Mouse (Mus musculus) forebrain, embryonic 16.5 days (tissue): ENCODE measurements at regions not wholly inside any gene's neighbourhood (a gene's known extent, or its start where the extent isn't known, plus 50 kb on each side); places are given as distances from the start of the nearest gene placed in this dataset.

ENCODE experiments used
- ATAC-seq: fragments of 200-750 bp; cut with Nextera tagmentation; 2 replicates; pipeline ENCODE4 v1.8.0; 2017; ENCODE audit warnings: mild to moderate bottlenecking, moderate library complexity
- H3K27ac ChIP-seq: fragments of 300-500 bp; sonication (generic); 2 replicates; pipeline ENCODE4 v1.5.1; 2014; ENCODE audit warnings: low read length, control low read depth
- H3K27me3 ChIP-seq: fragments of 300-500 bp; sonication (generic); replicated peaks from 2 replicates; pipeline ENCODE4 v1.6.1; 2014; ENCODE audit warnings: low read length; ENCODE audit not compliant: control insufficient read depth, insufficient read depth
- H3K36me3 ChIP-seq: fragments of 300-500 bp; sonication (generic); 2 replicates; pipeline ENCODE4 v1.6.1; 2014; ENCODE audit not compliant: control insufficient read depth, insufficient read depth
- H3K4me1 ChIP-seq: fragments of 300-500 bp; sonication (generic); replicated peaks from 2 replicates; pipeline ENCODE4 v1.6.1; 2014; ENCODE audit warnings: low read length; ENCODE audit not compliant: control insufficient read depth, insufficient read depth
- H3K4me2 ChIP-seq: fragments of 300-500 bp; sonication (generic); 2 replicates; pipeline ENCODE4 v1.6.1; 2014; ENCODE audit warnings: mild to moderate bottlenecking, low read length, control low read depth
- H3K4me3 ChIP-seq: fragments of 300-500 bp; sonication (generic); replicated peaks from 2 replicates; pipeline ENCODE4 v1.5.1; 2014; ENCODE audit warnings: mild to moderate bottlenecking, low read length, control low read depth
- H3K9ac ChIP-seq: fragments of 300-500 bp; sonication (generic); replicated peaks from 2 replicates; pipeline ENCODE4 v1.6.1; 2014; ENCODE audit warnings: low read depth, low read length, control low read depth
- H3K9me3 ChIP-seq: fragments of 300-500 bp; sonication (generic); 2 replicates; pipeline ENCODE4 v1.6.1; 2016; ENCODE audit warnings: low read length; ENCODE audit not compliant: control insufficient read depth
- WGBS: fragments of 180-500 bp; shearing (Covaris S2); extraction: QIAGEN DNeasy Blood & Tissue Kit; methylation state at CpG from one replicate; pipeline ENCODE4 v1.1.7; 2014; 5-methylcytosine and 5-hydroxymethylcytosine counted together

GRCm38 (mm10) chr13:69263722-69264121 is 264.4 kb upstream of the Adcy2 start:
- Histone ChIP-seq H3K27me3 (no peaks in the 10 kb centered on the region), H3K9me3 (no peaks in the 10 kb centered on the region), H3K9ac (no peak overlapping the region), H3K4me1 (peaks cover 5% of the 10 kb centered on the region), H3K27ac (no peak overlapping the region), H3K36me3 (no peaks in the 10 kb centered on the region), H3K4me2 (no peak overlapping the region), H3K4me3 (no peak overlapping the region)
- peak; percentile 41; the same call in 1 of the 2 replicates for ATAC-seq
- WGBS = 76% methylated on average over 3 of the region's 3 CpGs

- Histone ChIP-seq H3K4me1 (peaks cover under 1% of the 10 kb centered on the region), H3K9me3 (no peaks in the 10 kb centered on the region), H3K4me3 (no peak overlapping the region), H3K27ac (no peak overlapping the region), H3K4me2 (no peak overlapping the region), H3K36me3 (no peaks in the 10 kb centered on the region), H3K9ac (no peak overlapping the region), H3K27me3 (no peaks in the 10 kb centered on the region)
- ATAC-seq = no peak
- WGBS = 90% methylated on average over 1 of the region's 1 CpGs
These were observed 266.7 kb upstream of the Adcy2 start for GRCm38 (mm10) chr13:69266071-69266470.

- 0 out of 2 replicates have a peak, but pooled peaks cover 3% of the 10 kb centered on the region for H3K4me1 ChIP-seq
- H3K27ac ChIP-seq = no peak overlapping the region
- H3K9ac ChIP-seq = no peak overlapping the region
- H3K9me3 ChIP-seq = no peaks in the 10 kb centered on the region
- H3K27me3 ChIP-seq = no peaks in the 10 kb centered on the region
- H3K4me3 ChIP-seq = no peak overlapping the region
- no peak for ATAC-seq
- 15% methylated on average over 3 of the region's 3 CpGs for whole genome bisulfite sequencing
- H3K4me2 ChIP-seq = no peak overlapping the region
- H3K36me3 ChIP-seq = no peaks in the 10 kb centered on the region
These were observed 261.0 kb upstream of the Nsun2 start for GRCm38 (mm10) chr13:69272506-69272905.

- no peak for ATAC-seq
- no peaks in the 10 kb centered on the region for H3K4me1 ChIP-seq
- H3K9ac ChIP-seq = no peak overlapping the region
- H3K4me2 ChIP-seq = no peak overlapping the region
- H3K9me3 ChIP-seq = no peaks in the 10 kb centered on the region
- no peak overlapping the region for H3K4me3 ChIP-seq
- no peaks in the 10 kb centered on the region for H3K27me3 ChIP-seq
- 86% methylated on average over 8 of the region's 8 CpGs for WGBS
- H3K27ac ChIP-seq = no peak overlapping the region
- H3K36me3 ChIP-seq = no peaks in the 10 kb centered on the region
These were observed 253.9 kb upstream of the Nsun2 start for GRCm38 (mm10) chr13:69279647-69280046.

GRCm38 (mm10) chr13:69294483-69294882 is 239.1 kb upstream of the Nsun2 start:
- no peak overlapping the region for H3K4me3 ChIP-seq
- H3K4me2 ChIP-seq = no peak overlapping the region
- WGBS = 83% methylated on average over 1 of the region's 1 CpGs
- H3K9ac ChIP-seq = no peak overlapping the region
- ATAC-seq = no peak
- H3K36me3 ChIP-seq = no peaks in the 10 kb centered on the region
- H3K4me1 ChIP-seq = no peaks in the 10 kb centered on the region
- H3K9me3 ChIP-seq = 0 out of 2 replicates have a peak, but pooled peaks cover 2% of the 10 kb centered on the region
- no peak overlapping the region for H3K27ac ChIP-seq
- no peaks in the 10 kb centered on the region for H3K27me3 ChIP-seq

GRCm38 (mm10) chr13:69303316-69303715 is 230.2 kb upstream of the Nsun2 start:
- Histone ChIP-seq H3K9ac (no peak overlapping the region), H3K27me3 (no peaks in the 10 kb centered on the region), H3K27ac (no peak overlapping the region), H3K4me1 (no peaks in the 10 kb centered on the region), H3K4me2 (no peak overlapping the region), H3K9me3 (no peaks in the 10 kb centered on the region), H3K4me3 (no peak overlapping the region), H3K36me3 (no peaks in the 10 kb centered on the region)
- 89% methylated on average over 2 of the region's 2 CpGs for WGBS
- no peak for ATAC-seq

- H3K4me2 ChIP-seq = no peak overlapping the region
- no peak overlapping the region for H3K9ac ChIP-seq
- no peaks in the 10 kb centered on the region for H3K4me1 ChIP-seq
- H3K4me3 ChIP-seq = no peak overlapping the region
- no peaks in the 10 kb centered on the region for H3K27me3 ChIP-seq
- no peaks in the 10 kb centered on the region for H3K36me3 ChIP-seq
- H3K27ac ChIP-seq = no peak overlapping the region
- WGBS = 86% methylated on average over 8 of the region's 8 CpGs
- no peaks in the 10 kb centered on the region for H3K9me3 ChIP-seq
- ATAC-seq = no peak
These were observed 203.0 kb upstream of the Nsun2 start for GRCm38 (mm10) chr13:69330412-69331000.

- Histone ChIP-seq H3K36me3 (no peaks in the 10 kb centered on the region), H3K9me3 (no peaks in the 10 kb centered on the region), H3K4me1 (no peaks in the 10 kb centered on the region), H3K9ac (no peak overlapping the region), H3K4me3 (no peak overlapping the region), H3K27me3 (no peaks in the 10 kb centered on the region), H3K27ac (no peak overlapping the region), H3K4me2 (no peak overlapping the region)
- peak; percentile 80 for ATAC-seq
- 39% methylated on average over 19 of the region's 19 CpGs for WGBS
These were observed 201.8 kb upstream of the Nsun2 start for GRCm38 (mm10) chr13:69331537-69332435.

- H3K4me2 ChIP-seq = no peak overlapping the region
- no peak overlapping the region for H3K27ac ChIP-seq
- H3K4me3 ChIP-seq = no peak overlapping the region
- H3K9ac ChIP-seq = no peak overlapping the region
- no peaks in the 10 kb centered on the region for H3K27me3 ChIP-seq
- H3K36me3 ChIP-seq = no peaks in the 10 kb centered on the region
- no peak for ATAC-seq
- H3K4me1 ChIP-seq = no peaks in the 10 kb centered on the region
- no peaks in the 10 kb centered on the region for H3K9me3 ChIP-seq
These were observed 189.7 kb upstream of the Nsun2 start for GRCm38 (mm10) chr13:69343806-69344205.
